Mouse (Mus musculus) stomach, embryonic 15.5 days (tissue): ENCODE results near the gene Egfl8. TPM values are rescaled to one million over a fixed set of nuclear protein-coding genes. Genes with fewer than 3 reads are reported as not detected.

Experiments used
- polyA plus RNA-seq: library from polyadenylated mRNA; unstranded; fragments of >200 nt; fragmentation: Nextera tagmentation; extraction: Ambion mirVana; gene quantifications from 2 replicates; pipeline ENCODE4 v1.2.1, GENCODE M21; 2015

Egfl8 gene
- polyA plus RNA-seq, 1 experiment from 2014 or later = 3.7 TPM

Other genes with a start within 250 kb of the Egfl8 start
- gene Btnl1, start 238.8 kb downstream of the Egfl8 start, polyA plus RNA-seq = 1.7 and 2.1 TPM in 2 replicates
- gene BC051142, start 217.2 kb downstream of the Egfl8 start, polyA plus RNA-seq = 1.1 and 1.3 TPM in 2 replicates
- 2.6 and 4.1 TPM in 2 replicates for gene Btnl4, start 138.7 kb downstream of the Egfl8 start, polyA plus RNA-seq
- gene Btnl6, start 98.6 kb downstream of the Egfl8 start, polyA plus RNA-seq = 1.2 and 2.8 TPM in 2 replicates
- gene Notch4, start 51.7 kb downstream of the Egfl8 start, polyA plus RNA-seq = 5.8 and 7.9 TPM in 2 replicates
- 10.2 and 11.9 TPM in 2 replicates for gene Gpsm3, start 26.2 kb downstream of the Egfl8 start, polyA plus RNA-seq
- 8.5 and 9.2 TPM in 2 replicates for gene Pbx2, start 24.7 kb downstream of the Egfl8 start, polyA plus RNA-seq
- 3.1 and 3.5 TPM in 2 replicates for gene Ager, start 18.1 kb downstream of the Egfl8 start, polyA plus RNA-seq
- gene Rnf5, start 12.3 kb downstream of the Egfl8 start, polyA plus RNA-seq = 130 and 142 TPM in 2 replicates
- 49.3 and 50.8 TPM in 2 replicates for gene Agpat1, start 11.7 kb downstream of the Egfl8 start, polyA plus RNA-seq
- gene Ppt2, start 12.5 kb upstream of the Egfl8 start, polyA plus RNA-seq = 23.7 and 26.2 TPM in 2 replicates
- gene Prrt1, start 13.6 kb upstream of the Egfl8 start, polyA plus RNA-seq = 0.35 and 0.63 TPM in 2 replicates
- 14.0 and 14.5 TPM in 2 replicates for gene Fkbpl, start 28.8 kb upstream of the Egfl8 start, polyA plus RNA-seq
- gene Atf6b, start 31.2 kb upstream of the Egfl8 start, polyA plus RNA-seq = 72.0 and 76.7 TPM in 2 replicates
- gene Tnxb, start 54.6 kb upstream of the Egfl8 start, polyA plus RNA-seq = 0.97 and 1.4 TPM in 2 replicates
- 0.44 and 0.65 TPM in 2 replicates for gene C4b, start 127.9 kb upstream of the Egfl8 start, polyA plus RNA-seq
- 1.1 and 1.7 TPM in 2 replicates for gene Cyp21a1, start 188.6 kb upstream of the Egfl8 start, polyA plus RNA-seq
- gene Stk19, start 221.0 kb upstream of the Egfl8 start, polyA plus RNA-seq = 25.7 and 26.5 TPM in 2 replicates
- 52.9 and 53.1 TPM in 2 replicates for gene Dxo, start 221.0 kb upstream of the Egfl8 start, polyA plus RNA-seq
- 39.5 and 48.8 TPM in 2 replicates for gene Skiv2l, start 234.2 kb upstream of the Egfl8 start, polyA plus RNA-seq
- 87.8 and 103 TPM in 2 replicates for gene Nelfe, start 234.4 kb upstream of the Egfl8 start, polyA plus RNA-seq
- gene Cfb, start 246.5 kb upstream of the Egfl8 start, polyA plus RNA-seq = 20.8 and 30.4 TPM in 2 replicates